Mouse (Mus musculus): Measurements from ENCODE around the gene Wdr4. TPM values are rescaled to one million over a fixed set of nuclear protein-coding genes. Genes with fewer than 3 reads are reported as not detected.
"Not testable (repeated sequence)": the region's sequence is repeated elsewhere in the genome, so short reads cannot be mapped to it uniquely, and the experiment has no call there.

The Wdr4 gene
- total RNA-seq, 2 experiments from 2014 or later: 26.4 to 27.7 TPM

DNA sequence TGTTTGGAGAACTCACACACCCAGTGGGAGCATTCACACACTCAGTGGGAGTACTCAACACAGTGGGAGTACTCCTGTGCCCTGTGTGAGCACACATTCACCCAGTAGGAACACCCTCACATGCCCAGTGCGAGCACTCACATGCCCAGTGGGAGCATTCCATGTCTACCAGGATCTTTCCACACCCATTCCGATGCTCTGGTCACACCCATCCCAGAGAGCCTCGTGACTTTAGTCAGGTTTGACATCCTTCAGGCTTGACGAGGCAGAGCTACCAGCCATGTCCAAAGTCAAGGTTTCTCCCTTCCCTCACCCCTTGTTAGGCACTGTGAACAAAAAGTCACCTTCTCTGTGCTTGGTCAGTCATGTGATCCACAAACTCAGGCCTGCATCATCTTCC lies 15.6 kb upstream of the Wdr4 start:
- no peak overlapping the region for H3K4me3 ChIP-seq
- no peak for DNase-seq (ENCODE audit: extremely low spot score in 1 of 2, low spot score in 2 of 2)
- 0 out of 2 replicates have a peak overlapping the region, but pooled peaks have one; percentile 15 for H3K27ac ChIP-seq
- TF ChIP-seq CTCF (IDR thresholded peaks at IDR 0.05): no peak
- intact Hi-C loops (cut with DNase I): loop anchor here (10.0 kb wide), 1 partner anchor 489 kb away; no protein-coding TSS in a partner anchor

- not testable (repeated sequence) for DNase-seq (ENCODE audit: extremely low spot score in 1 of 2, low spot score in 2 of 2); H3K27ac ChIP-seq; H3K4me3 ChIP-seq
- intact Hi-C loops (cut with DNase I): loop anchor here (10.0 kb wide), 1 partner anchor 492 kb away; no protein-coding TSS in a partner anchor
Measured at GRCm38 (mm10) chr17:31532331-31532730, 12.6 kb upstream of the Wdr4 start.

DNA sequence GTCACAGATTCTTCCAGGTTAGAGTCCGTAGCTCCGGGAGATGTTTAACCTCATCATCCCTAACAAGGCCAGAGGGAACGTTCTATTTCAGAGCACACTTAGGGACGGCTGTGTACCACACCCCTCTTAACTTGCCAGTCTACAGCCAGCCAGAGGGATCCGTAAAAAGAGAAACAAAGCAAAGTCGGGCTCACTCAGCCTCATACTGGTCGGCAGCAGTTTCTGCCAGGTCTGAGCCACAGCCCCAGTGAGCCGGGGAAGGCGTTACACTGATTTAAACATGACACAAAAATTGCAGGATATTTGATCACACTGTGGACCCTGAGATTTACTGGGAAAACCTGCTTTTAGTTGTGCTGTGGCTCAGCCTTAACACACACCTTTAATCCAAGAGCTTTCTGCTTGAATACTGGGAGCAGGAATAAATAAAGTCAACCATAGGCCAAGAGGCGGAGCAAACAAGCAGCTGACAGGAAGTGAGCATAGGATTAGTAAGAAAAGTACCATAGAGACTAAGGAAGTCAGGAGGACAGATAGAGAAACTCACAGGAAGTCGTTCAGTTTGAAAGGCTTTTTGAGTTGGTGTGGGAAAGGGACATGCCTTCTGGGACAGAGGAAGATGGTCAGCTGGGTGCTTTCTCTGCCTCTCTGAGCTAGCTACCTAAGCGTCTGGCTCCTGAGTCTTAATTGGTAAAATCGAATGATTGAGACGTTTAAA lies 11.8 kb upstream of the Wdr4 start:
- no peak for DNase-seq (ENCODE audit: extremely low spot score in 1 of 2, low spot score in 2 of 2)
- intact Hi-C loops (cut with DNase I): loop anchor here (10.0 kb wide), 1 partner anchor 493 kb away; no protein-coding TSS in a partner anchor
- H3K27ac ChIP-seq: no peak overlapping the region
- no peak overlapping the region for H3K4me3 ChIP-seq
- no peak for TF ChIP-seq CTCF (IDR thresholded peaks at IDR 0.05)

DNA sequence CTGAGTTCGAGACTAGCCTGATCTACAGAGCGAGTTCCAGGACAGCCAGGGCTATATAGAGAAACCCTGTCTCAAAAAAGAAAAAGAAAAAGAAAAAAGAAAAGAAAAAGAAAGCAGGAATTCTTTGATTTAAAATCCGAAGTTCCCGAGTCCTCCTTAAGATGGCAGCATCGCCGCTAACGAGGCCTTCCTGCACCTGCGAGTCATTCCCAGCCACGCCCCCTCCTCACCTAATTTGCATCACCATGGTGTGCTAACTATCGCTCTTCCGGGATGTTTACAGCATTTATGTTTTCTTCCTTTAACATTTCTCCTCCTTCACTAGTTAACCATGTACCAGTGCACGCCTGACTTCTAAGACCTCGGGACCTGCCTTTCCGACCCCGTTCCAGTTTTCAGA lies 9.5 kb upstream of the Wdr4 start:
- intact Hi-C loops (cut with DNase I): loop anchor here (2.0 kb wide), 1 partner anchor 135 kb away; no protein-coding TSS in a partner anchor
- TF ChIP-seq CTCF (IDR thresholded peaks at IDR 0.05): peak; percentile 48
- no peak for DNase-seq (ENCODE audit: extremely low spot score in 1 of 2, low spot score in 2 of 2)
- Histone ChIP-seq H3K4me3 (no peak overlapping the region), H3K27ac (no peak overlapping the region)

DNA sequence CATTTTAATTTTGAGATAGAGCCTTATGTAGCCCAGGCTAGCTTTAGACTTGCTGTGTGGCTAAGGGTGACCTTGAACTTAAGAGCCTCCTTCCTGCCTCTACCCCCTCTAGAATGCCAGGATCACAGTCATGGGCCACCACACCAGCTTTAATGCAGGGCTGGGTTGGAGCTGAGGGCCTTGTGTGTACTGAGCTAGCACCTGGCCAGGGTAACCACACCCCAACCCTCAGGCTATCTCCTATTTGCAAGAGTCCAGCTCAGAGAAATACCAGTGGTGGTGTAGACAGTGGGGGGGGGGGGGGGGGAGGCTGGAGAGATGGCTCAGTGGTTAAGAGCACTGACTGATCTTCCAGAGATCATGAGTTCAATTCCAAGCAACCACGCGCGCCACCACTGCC lies 6.0 kb upstream of the Wdr4 start:
- TF ChIP-seq CTCF (IDR thresholded peaks at IDR 0.05): no peak
- intact Hi-C loops (cut with DNase I): no loop called here
- no peak overlapping the region for H3K4me3 ChIP-seq
- H3K27ac ChIP-seq: no peak overlapping the region
- DNase-seq (ENCODE audit: extremely low spot score in 1 of 2, low spot score in 2 of 2): no peak

- Histone ChIP-seq H3K27ac (no peak overlapping the region), H3K4me3 (no peak overlapping the region)
- intact Hi-C loops (cut with DNase I): no loop called here
- DNase-seq (ENCODE audit: extremely low spot score in 1 of 2, low spot score in 2 of 2): no peak
- no peak for TF ChIP-seq CTCF (IDR thresholded peaks at IDR 0.05)
Measured at GRCm38 (mm10) chr17:31525114-31525513, 5.3 kb upstream of the Wdr4 start.

DNA sequence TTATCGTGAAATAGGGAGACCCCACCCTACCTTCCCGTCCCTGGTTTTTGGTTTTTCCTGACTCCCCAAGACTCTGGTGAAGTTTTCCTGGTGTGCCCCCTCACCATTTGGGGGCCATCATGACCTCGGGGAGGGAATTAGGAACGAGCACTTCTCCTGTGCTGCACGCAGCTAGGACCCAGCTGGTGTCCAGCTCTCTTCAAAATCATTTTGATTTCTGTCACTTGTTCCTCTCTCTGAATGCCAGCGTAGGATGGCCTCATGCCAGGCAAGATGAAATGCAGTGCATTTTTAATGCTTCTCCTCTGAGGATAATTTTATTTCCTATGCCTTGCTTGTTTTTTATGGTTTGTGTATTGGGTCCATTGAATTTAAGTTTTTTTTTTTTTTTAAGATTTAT lies 2.2 kb upstream of the Wdr4 start:
- no peak overlapping the region; the same call in 1 of the 2 replicates for H3K4me3 ChIP-seq
- no peak overlapping the region for H3K27ac ChIP-seq
- DNase-seq (ENCODE audit: extremely low spot score in 1 of 2, low spot score in 2 of 2): no peak
- no peak for TF ChIP-seq CTCF (IDR thresholded peaks at IDR 0.05)
- intact Hi-C loops (cut with DNase I): loop anchor here (2.0 kb wide), 1 partner anchor 43 kb away; the partner anchor contains the start of gene Pknox1

DNA sequence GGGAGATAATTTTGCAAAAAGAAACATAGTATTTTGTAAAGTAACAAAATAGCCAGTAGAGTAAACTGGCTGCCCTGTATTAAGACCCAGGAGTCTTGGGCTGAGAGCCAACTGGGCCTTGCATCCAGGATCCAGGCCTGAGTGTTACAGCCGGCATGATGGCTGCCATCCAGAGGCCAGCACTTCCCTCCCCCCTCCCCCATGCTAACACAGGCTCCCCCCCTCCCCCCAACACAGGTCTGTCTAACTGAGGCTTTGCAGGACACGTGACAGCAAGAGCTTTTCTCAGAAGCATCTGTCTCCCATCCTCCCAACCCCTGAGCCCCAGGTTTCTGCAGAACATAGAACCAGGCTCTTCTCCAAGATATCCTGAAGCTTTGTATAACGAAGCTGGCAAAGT lies 1.1 kb upstream of the Wdr4 start:
- DNase-seq (ENCODE audit: extremely low spot score in 1 of 2, low spot score in 2 of 2): no peak
- intact Hi-C loops (cut with DNase I): loop anchor here (2.0 kb wide), 1 partner anchor 44 kb away; the partner anchor contains the start of gene Pknox1
- no peak for TF ChIP-seq CTCF (IDR thresholded peaks at IDR 0.05)
- Histone ChIP-seq H3K4me3 (peak overlapping the region; percentile 76), H3K27ac (peak overlapping the region; percentile 94)

GRCm38 (mm10) chr17:31519344-31519945 lies 335 bp downstream of the Wdr4 start:
- TF ChIP-seq CTCF (IDR thresholded peaks at IDR 0.05): no peak; the same call in 1 of the 2 replicates
- DNase-seq (ENCODE audit: extremely low spot score in 1 of 2, low spot score in 2 of 2): no peak
- intact Hi-C loops (cut with DNase I): no loop called here
- 0 out of 2 replicates have a peak overlapping the region, but pooled peaks have one; percentile 4 for H3K27ac ChIP-seq
- peak overlapping the region; percentile 76 for H3K4me3 ChIP-seq

GRCm38 (mm10) chr17:31514696-31515095 lies 5.1 kb downstream of the Wdr4 start:
- Histone ChIP-seq H3K4me3 (no peak overlapping the region), H3K27ac (no peak overlapping the region)
- intact Hi-C loops (cut with DNase I): loop anchor here (5.0 kb wide), 1 partner anchor 148 kb away; no protein-coding TSS in a partner anchor
- no peak for DNase-seq (ENCODE audit: extremely low spot score in 1 of 2, low spot score in 2 of 2)
- no peak for TF ChIP-seq CTCF (IDR thresholded peaks at IDR 0.05)

- H3K27ac ChIP-seq: peak overlapping the region; percentile 78
- peak overlapping the region; percentile 70 for H3K4me3 ChIP-seq
- intact Hi-C loops (cut with DNase I): loop anchor here (2.0 to 5.0 kb wide), 2 partner anchors 52 to 150 kb away; partner anchors contain the start of gene Pknox1
- no peak for DNase-seq (ENCODE audit: extremely low spot score in 1 of 2, low spot score in 2 of 2)
- no peak for TF ChIP-seq CTCF (IDR thresholded peaks at IDR 0.05)
Measured at GRCm38 (mm10) chr17:31512593-31512992, 7.2 kb downstream of the Wdr4 start.

Data from left cerebral cortex, adult 2 months (tissue).